Mouse (Mus musculus): ENCODE measurements around the gene Syndig1. TPM values are rescaled to one million over a fixed set of nuclear protein-coding genes. Genes with fewer than 3 reads are reported as not detected.
A peak's percentile ranks its signal among the peaks of the same experiment; 100 is the strongest.

Gene Syndig1
- polyA plus RNA-seq (2014; fragmentation: Nextera tagmentation; extraction: Ambion mirVana), result 9.0 and 10.6 TPM in 2 replicates

DNA sequence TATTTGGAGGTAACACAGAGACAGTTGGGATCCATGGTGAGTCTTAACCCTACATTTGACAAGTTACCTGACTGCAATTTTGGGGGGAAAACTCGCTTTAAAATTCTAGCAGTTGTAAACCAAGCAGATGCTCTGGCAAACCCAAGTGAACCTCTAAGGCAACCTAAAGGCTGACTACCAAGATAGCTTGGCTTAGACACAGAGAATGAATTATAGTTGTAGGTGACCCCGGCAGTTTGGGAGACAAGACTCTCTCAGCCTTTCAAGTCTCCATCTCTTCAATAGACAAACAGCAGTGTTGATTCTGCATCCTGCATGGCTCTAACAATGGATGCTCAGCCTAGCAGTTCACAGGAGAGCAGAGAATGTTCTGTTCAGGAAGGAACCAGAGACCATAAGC lies at the start of gene Syndig1:
Gene Syndig1 (plus strand): TSS at position 301 of the 400 bp plus-strand sequence.
- WGBS, result 81% methylated on average over 2 of the region's 2 CpGs
- Histone ChIP-seq H3K27ac (ENCODE audit: low read depth, low read length) (no peak within 1 kb of the TSS), H3K4me3 (ENCODE audit: low read depth, low read length) (peak within 1 kb of the TSS; percentile 55), H3K9ac (ENCODE audit: low read length) (peak within 1 kb of the TSS; percentile 64), H3K36me3 (ENCODE audit: control insufficient read depth, insufficient read depth, low read length) (no peaks in the 10 kb centered on the region), H3K4me1 (replicated peaks; ENCODE audit: control insufficient read depth, insufficient read depth, low read length) (peaks cover 7% of the 10 kb centered on the region; the same call in 1 of the 2 replicates), H3K4me2 (ENCODE audit: low read depth, low read length, severe bottlenecking) (peak within 1 kb of the TSS; percentile 74), H3K9me3 (ENCODE audit: control insufficient read depth, low read length) (no peaks in the 10 kb centered on the region), H3K27me3 (ENCODE audit: control insufficient read depth, insufficient read depth, low read length) (peaks cover 24% of the 10 kb centered on the region)
- ATAC-seq (replicated peaks; ENCODE audit: low FRiP score), result no peak
- no peak for DNase-seq (ENCODE audit: low spot score)

DNA sequence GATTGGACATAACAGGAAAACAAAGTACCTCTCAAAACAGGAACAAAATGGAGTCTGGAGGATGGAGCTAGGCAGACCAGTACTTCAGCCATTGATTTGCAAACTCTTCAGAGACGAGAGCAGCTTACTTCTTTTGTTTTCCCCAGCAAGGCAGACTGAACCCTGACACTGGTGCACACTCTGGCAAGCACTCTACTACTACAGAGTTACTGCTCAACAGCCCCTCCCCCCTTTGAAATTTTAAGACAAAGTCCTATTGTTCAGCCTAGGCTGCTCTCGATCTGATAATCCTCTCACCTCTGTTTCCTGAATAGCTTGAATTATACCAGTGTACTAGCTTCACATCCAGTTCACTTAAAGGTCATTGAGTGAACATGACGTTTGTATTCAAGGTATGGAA lies 30.4 kb upstream of the Syndig1 start:
- Histone ChIP-seq H3K9me3 (ENCODE audit: control insufficient read depth, low read length) (no peaks in the 10 kb centered on the region), H3K27me3 (ENCODE audit: control insufficient read depth, insufficient read depth, low read length) (no peaks in the 10 kb centered on the region), H3K9ac (ENCODE audit: low read length) (no peak overlapping the region), H3K4me1 (replicated peaks; ENCODE audit: control insufficient read depth, insufficient read depth, low read length) (no peaks in the 10 kb centered on the region), H3K4me2 (ENCODE audit: low read depth, low read length, severe bottlenecking) (no peak overlapping the region), H3K4me3 (ENCODE audit: low read depth, low read length) (no peak overlapping the region), H3K27ac (ENCODE audit: low read depth, low read length) (no peak overlapping the region), H3K36me3 (ENCODE audit: control insufficient read depth, insufficient read depth, low read length) (no peaks in the 10 kb centered on the region)
- WGBS, result under 1% methylated on average over 3 of the region's 3 CpGs
- ATAC-seq (replicated peaks; ENCODE audit: low FRiP score) (peak; percentile 85), DNase-seq (ENCODE audit: low spot score) (no peak)

- H3K27ac ChIP-seq (ENCODE audit: low read depth, low read length), result no peak overlapping the region
- WGBS, result 84% methylated on average over 3 of the region's 3 CpGs
- ATAC-seq (replicated peaks; ENCODE audit: low FRiP score), result no peak
- H3K27me3 ChIP-seq (ENCODE audit: control insufficient read depth, insufficient read depth, low read length), result no peaks in the 10 kb centered on the region
- H3K4me3 ChIP-seq (ENCODE audit: low read depth, low read length), result no peak overlapping the region
- no peak for DNase-seq (ENCODE audit: low spot score)
- H3K4me1 ChIP-seq (replicated peaks; ENCODE audit: control insufficient read depth, insufficient read depth, low read length), result no peaks in the 10 kb centered on the region
- H3K4me2 ChIP-seq (ENCODE audit: low read depth, low read length, severe bottlenecking), result no peak overlapping the region
- H3K9ac ChIP-seq (ENCODE audit: low read length), result no peak overlapping the region
- H3K9me3 ChIP-seq (ENCODE audit: control insufficient read depth, low read length), result no peaks in the 10 kb centered on the region
- no peaks in the 10 kb centered on the region for H3K36me3 ChIP-seq (ENCODE audit: control insufficient read depth, insufficient read depth, low read length)
These were observed 24.3 kb upstream of the Syndig1 start for GRCm38 (mm10) chr2:149804599-149805140.

- H3K9ac ChIP-seq (ENCODE audit: low read length), result no peak overlapping the region
- H3K4me1 ChIP-seq (replicated peaks; ENCODE audit: control insufficient read depth, insufficient read depth, low read length), result no peaks in the 10 kb centered on the region
- no peak overlapping the region for H3K4me3 ChIP-seq (ENCODE audit: low read depth, low read length)
- WGBS, result 89% methylated on average over 2 of the region's 2 CpGs
- ATAC-seq (replicated peaks; ENCODE audit: low FRiP score) (0 out of 2 replicates have a peak, but pooled peaks have one; percentile 27), DNase-seq (ENCODE audit: low spot score) (no peak)
- H3K9me3 ChIP-seq (ENCODE audit: control insufficient read depth, low read length), result no peaks in the 10 kb centered on the region
- H3K27me3 ChIP-seq (ENCODE audit: control insufficient read depth, insufficient read depth, low read length), result no peaks in the 10 kb centered on the region
- H3K27ac ChIP-seq (ENCODE audit: low read depth, low read length), result no peak overlapping the region
- H3K36me3 ChIP-seq (ENCODE audit: control insufficient read depth, insufficient read depth, low read length), result no peaks in the 10 kb centered on the region
- H3K4me2 ChIP-seq (ENCODE audit: low read depth, low read length, severe bottlenecking), result no peak overlapping the region
These were observed 23.8 kb upstream of the Syndig1 start for GRCm38 (mm10) chr2:149805256-149805655.

DNA sequence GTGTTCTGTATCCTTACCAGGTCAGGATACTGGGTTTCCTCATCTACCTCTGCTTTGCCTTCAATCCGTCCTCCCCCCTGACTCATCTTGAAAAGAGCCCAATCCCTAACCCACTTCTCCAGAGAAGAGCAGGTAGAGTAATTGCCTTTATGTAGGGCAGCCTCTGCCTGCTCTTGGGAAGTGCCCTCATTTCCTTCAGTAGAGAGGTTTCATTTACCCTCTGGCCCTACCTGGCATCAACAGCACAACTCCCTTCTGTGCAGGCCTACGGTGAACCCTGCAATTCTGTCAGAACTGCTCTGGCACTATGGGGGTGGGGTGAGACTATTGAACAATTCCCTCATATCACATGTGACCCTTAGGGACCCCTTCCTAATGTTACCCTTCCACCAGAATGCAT lies 16.1 kb upstream of the Syndig1 start:
- H3K36me3 ChIP-seq (ENCODE audit: control insufficient read depth, insufficient read depth, low read length), result no peaks in the 10 kb centered on the region
- WGBS, result 82% methylated on average over 2 of the region's 2 CpGs
- DNase-seq (ENCODE audit: low spot score), result no peak
- no peaks in the 10 kb centered on the region for H3K9me3 ChIP-seq (ENCODE audit: control insufficient read depth, low read length)
- no peak overlapping the region for H3K9ac ChIP-seq (ENCODE audit: low read length)
- no peak overlapping the region for H3K4me2 ChIP-seq (ENCODE audit: low read depth, low read length, severe bottlenecking)
- no peak for ATAC-seq (replicated peaks; ENCODE audit: low FRiP score)
- no peaks in the 10 kb centered on the region for H3K27me3 ChIP-seq (ENCODE audit: control insufficient read depth, insufficient read depth, low read length)
- no peaks in the 10 kb centered on the region for H3K4me1 ChIP-seq (replicated peaks; ENCODE audit: control insufficient read depth, insufficient read depth, low read length)
- no peak overlapping the region for H3K4me3 ChIP-seq (ENCODE audit: low read depth, low read length)
- no peak overlapping the region for H3K27ac ChIP-seq (ENCODE audit: low read depth, low read length)

DNA sequence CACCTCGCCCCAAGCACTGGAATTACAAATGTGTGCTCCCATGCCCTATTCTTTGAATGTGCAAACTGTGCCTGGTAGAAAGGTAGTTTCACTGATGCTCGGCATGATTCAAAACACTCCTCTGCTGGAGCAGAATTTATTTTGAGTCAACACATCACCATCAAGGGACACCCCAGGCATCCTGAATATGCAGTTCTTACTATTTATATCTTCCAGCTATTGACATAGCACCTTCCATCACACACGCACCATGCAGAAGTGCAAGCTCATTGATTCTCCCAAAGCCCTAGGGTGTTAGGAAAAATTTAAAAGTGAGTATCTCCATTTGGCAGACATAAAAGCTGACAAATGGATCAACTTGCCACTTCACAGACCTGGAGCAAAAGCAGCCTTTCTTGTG lies 10.6 kb upstream of the Syndig1 start:
- H3K4me3 ChIP-seq (ENCODE audit: low read depth, low read length), result no peak overlapping the region
- DNase-seq (ENCODE audit: low spot score) (no peak), ATAC-seq (replicated peaks; ENCODE audit: low FRiP score) (no peak)
- H3K4me1 ChIP-seq (replicated peaks; ENCODE audit: control insufficient read depth, insufficient read depth, low read length), result no peaks in the 10 kb centered on the region
- 82% methylated on average over 3 of the region's 3 CpGs for WGBS
- H3K36me3 ChIP-seq (ENCODE audit: control insufficient read depth, insufficient read depth, low read length), result no peaks in the 10 kb centered on the region
- H3K9ac ChIP-seq (ENCODE audit: low read length), result no peak overlapping the region
- H3K27me3 ChIP-seq (ENCODE audit: control insufficient read depth, insufficient read depth, low read length), result no peaks in the 10 kb centered on the region
- H3K4me2 ChIP-seq (ENCODE audit: low read depth, low read length, severe bottlenecking), result no peak overlapping the region
- H3K27ac ChIP-seq (ENCODE audit: low read depth, low read length), result no peak overlapping the region
- no peaks in the 10 kb centered on the region for H3K9me3 ChIP-seq (ENCODE audit: control insufficient read depth, low read length)

GRCm38 (mm10) chr2:149819751-149820150 lies 9.3 kb upstream of the Syndig1 start:
- WGBS, result 91% methylated on average over 3 of the region's 3 CpGs

DNA sequence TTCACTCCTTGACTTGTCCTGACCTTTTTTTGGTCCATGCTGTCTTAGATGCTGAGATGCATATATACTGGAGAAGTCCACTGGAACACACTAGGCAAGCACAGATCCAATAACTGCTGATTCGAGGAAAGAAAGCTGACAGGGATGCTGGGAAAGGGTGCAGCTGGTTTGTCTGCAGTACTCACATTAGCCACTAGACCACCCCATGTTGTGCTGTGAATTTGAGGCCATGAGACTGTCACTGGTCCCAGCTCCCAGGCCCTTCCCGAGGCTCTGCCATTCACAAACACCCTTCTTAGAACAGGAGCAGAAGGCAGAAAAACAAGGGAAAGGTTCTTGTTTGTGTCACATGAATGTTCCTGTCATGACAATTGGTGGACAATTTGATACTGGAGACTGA lies 8.8 kb upstream of the Syndig1 start:
- Histone ChIP-seq H3K4me2 (ENCODE audit: low read depth, low read length, severe bottlenecking) (no peak overlapping the region), H3K36me3 (ENCODE audit: control insufficient read depth, insufficient read depth, low read length) (no peaks in the 10 kb centered on the region), H3K4me3 (ENCODE audit: low read depth, low read length) (no peak overlapping the region), H3K9me3 (ENCODE audit: control insufficient read depth, low read length) (no peaks in the 10 kb centered on the region), H3K9ac (ENCODE audit: low read length) (no peak overlapping the region), H3K27ac (ENCODE audit: low read depth, low read length) (no peak overlapping the region), H3K27me3 (ENCODE audit: control insufficient read depth, insufficient read depth, low read length) (no peaks in the 10 kb centered on the region), H3K4me1 (replicated peaks; ENCODE audit: control insufficient read depth, insufficient read depth, low read length) (no peaks in the 10 kb centered on the region)
- WGBS, result 25% methylated on average over 2 of the region's 2 CpGs
- DNase-seq (ENCODE audit: low spot score), result no peak
- no peak for ATAC-seq (replicated peaks; ENCODE audit: low FRiP score)

More at GRCm38 (mm10) chr2:149819751-149820150, 9.3 kb upstream of the Syndig1 start:
- ATAC-seq (replicated peaks; ENCODE audit: low FRiP score) (no peak), DNase-seq (ENCODE audit: low spot score) (no peak)
- no peak overlapping the region for H3K9ac ChIP-seq (ENCODE audit: low read length)
- H3K9me3 ChIP-seq (ENCODE audit: control insufficient read depth, low read length), result no peaks in the 10 kb centered on the region
- no peak overlapping the region for H3K4me3 ChIP-seq (ENCODE audit: low read depth, low read length)
- no peaks in the 10 kb centered on the region for H3K4me1 ChIP-seq (replicated peaks; ENCODE audit: control insufficient read depth, insufficient read depth, low read length)
- no peaks in the 10 kb centered on the region for H3K27me3 ChIP-seq (ENCODE audit: control insufficient read depth, insufficient read depth, low read length)
- H3K27ac ChIP-seq (ENCODE audit: low read depth, low read length), result no peak overlapping the region
- no peaks in the 10 kb centered on the region for H3K36me3 ChIP-seq (ENCODE audit: control insufficient read depth, insufficient read depth, low read length)
- H3K4me2 ChIP-seq (ENCODE audit: low read depth, low read length, severe bottlenecking), result no peak overlapping the region

DNA sequence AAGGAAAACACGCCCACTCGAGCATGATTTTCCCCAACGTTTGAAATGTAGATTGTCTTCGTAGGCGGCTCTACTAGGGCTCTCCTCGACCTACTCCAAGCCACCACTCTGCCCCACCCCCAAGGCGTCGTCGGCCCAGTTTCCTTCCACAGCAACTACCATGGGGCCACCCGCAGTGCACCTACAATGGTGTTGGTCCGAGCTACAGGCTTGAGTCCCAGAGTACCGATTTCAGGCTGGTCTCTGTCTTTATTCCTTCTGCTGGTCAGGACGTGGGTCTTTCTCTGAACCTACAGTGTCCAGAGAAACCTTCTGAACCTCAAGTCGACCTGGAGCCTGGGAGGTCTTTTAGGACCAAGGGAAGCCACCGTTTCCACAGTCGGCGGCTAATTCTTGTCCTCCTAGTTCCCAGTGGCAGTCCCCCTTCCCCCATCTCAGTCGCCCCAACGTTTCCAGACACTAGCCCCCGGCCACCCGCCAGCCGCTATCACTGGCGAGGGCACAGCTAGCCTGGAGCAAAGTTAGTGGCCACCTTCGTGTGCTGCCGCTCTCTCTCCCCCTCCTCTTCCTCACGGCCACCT lies 1.0 kb downstream of the Syndig1 start:
- no peak overlapping the region for H3K27ac ChIP-seq (ENCODE audit: low read depth, low read length)
- peak; percentile 64 for DNase-seq (ENCODE audit: low spot score)
- peak; percentile 51 for ATAC-seq (replicated peaks; ENCODE audit: low FRiP score)
- peaks cover 7% of the 10 kb centered on the region; the same call in 1 of the 2 replicates for H3K4me1 ChIP-seq (replicated peaks; ENCODE audit: control insufficient read depth, insufficient read depth, low read length)
- peaks cover 24% of the 10 kb centered on the region for H3K27me3 ChIP-seq (ENCODE audit: control insufficient read depth, insufficient read depth, low read length)
- H3K4me2 ChIP-seq (ENCODE audit: low read depth, low read length, severe bottlenecking), result peak overlapping the region; percentile 74
- WGBS, result 1% methylated on average over 26 of the region's 26 CpGs
- H3K36me3 ChIP-seq (ENCODE audit: control insufficient read depth, insufficient read depth, low read length), result no peaks in the 10 kb centered on the region
- H3K9ac ChIP-seq (ENCODE audit: low read length), result peak overlapping the region; percentile 64
- peak overlapping the region; percentile 55 for H3K4me3 ChIP-seq (ENCODE audit: low read depth, low read length)
- H3K9me3 ChIP-seq (ENCODE audit: control insufficient read depth, low read length), result no peaks in the 10 kb centered on the region
